Mouse (Mus musculus) ES-E14 (cell line): ENCODE results near the gene Pidd1. TPM values are rescaled to one million over a fixed set of nuclear protein-coding genes. Genes with fewer than 3 reads are reported as not detected.

Source experiments
- DNase-seq: peaks from one replicate; pipeline ENCODE4 v3.0.0-alpha.2; 2013; ENCODE audit warnings: low read depth, low spot score
- H3K27ac ChIP-seq: 2 replicates; pipeline ENCODE4 v1.5.1; 2012; ENCODE audit warnings: low read depth, mild to moderate bottlenecking, low read length, moderate library complexity, mixed read lengths; ENCODE audit not compliant: poor library complexity, insufficient read depth, severe bottlenecking
- H3K36me3 ChIP-seq: 2 replicates; pipeline ENCODE4 v1.6.1; 2012; ENCODE audit warnings: mild to moderate bottlenecking, low read length, moderate library complexity, mixed read lengths; ENCODE audit not compliant: control insufficient read depth, poor library complexity, insufficient read depth, severe bottlenecking
- H3K4me1 ChIP-seq, 2 experiments: fragments of 150-350 bp in 1 of 2; sonication (generic) in 1 of 2; 2 replicates each; pipeline ENCODE4 v1.6.1; 2012; ENCODE audit warnings: low read length in 2 of 2, mild to moderate bottlenecking in 1 of 2, mixed read lengths in 1 of 2; ENCODE audit not compliant: control insufficient read depth in 2 of 2, insufficient read depth in 2 of 2, poor library complexity in 1 of 2
- H3K4me3 ChIP-seq, 2 experiments: fragments of 150-350 bp in 1 of 2; sonication (generic) in 1 of 2; 2 replicates each; pipeline ENCODE4 v1.5.1; 2012; ENCODE audit warnings: low read length in 2 of 2, low read depth in 1 of 2, mild to moderate bottlenecking in 1 of 2, mixed read lengths in 1 of 2; ENCODE audit not compliant: insufficient read depth in 1 of 2, poor library complexity in 1 of 2, severe bottlenecking in 1 of 2
- H3K9ac ChIP-seq: 2 replicates; pipeline ENCODE4 v1.6.1; 2012; ENCODE audit warnings: low read depth, mild to moderate bottlenecking, low read length, mixed read lengths; ENCODE audit not compliant: poor library complexity, insufficient read depth, severe bottlenecking
- H3K9me3 ChIP-seq: fragments of 150-350 bp; sonication (generic); 2 replicates; pipeline ENCODE4 v1.6.1; 2012; ENCODE audit warnings: low read depth, mild to moderate bottlenecking, low read length; ENCODE audit not compliant: control insufficient read depth, insufficient read depth
- CHD2 ChIP-seq: IDR thresholded peaks from 2 replicates; pipeline ENCODE4 v1.6.1; 2014; ENCODE audit warnings: mild to moderate bottlenecking, low read depth, low read length, inconsistent platforms
- HCFC1 ChIP-seq: IDR thresholded peaks from 2 replicates; pipeline ENCODE4 v1.6.1; 2012; ENCODE audit warnings: low read length, inconsistent platforms, borderline replicate concordance; ENCODE audit not compliant: insufficient read depth
- MAFK ChIP-seq: IDR thresholded peaks from 2 replicates; pipeline ENCODE4 v1.6.1; 2014; ENCODE audit warnings: mild to moderate bottlenecking, low read depth, low read length, inconsistent platforms; ENCODE audit not compliant: insufficient read depth
- ZC3H11A ChIP-seq: IDR thresholded peaks from 2 replicates; pipeline ENCODE4 v1.6.1; 2012; ENCODE audit warnings: low read depth, mild to moderate bottlenecking, inconsistent platforms, low read length, borderline replicate concordance
- ZNF384 ChIP-seq: IDR thresholded peaks from 2 replicates; pipeline ENCODE4 v1.6.1; 2012; ENCODE audit warnings: low read depth, low read length, inconsistent platforms
- in situ Hi-C, 2 experiments: fragments of 600-800 bp; cut with MboI; formaldehyde crosslinking; loops; one replicate each; pipeline ENCODE4 v1.15.1; 2025; ENCODE audit warnings: low sequenced_read_pairs in 2 of 2, inconsistent platforms in 1 of 2; ENCODE audit not compliant: unreplicated experiment in 2 of 2
- total RNA-seq: library from RNA; depleted of rRNA; stranded (reverse); fragments of 300-350 nt; gene quantifications from 2 replicates; pipeline ENCODE4 v1.2.3, GENCODE M21; 2012

Gene Pidd1
- total RNA-seq, 1 experiment: 23.4 TPM

GRCm38 (mm10) chr7:141432186-141432611 lies 11.6 kb downstream of the Pidd1 start:
- H3K9me3 ChIP-seq: no peaks in the 10 kb centered on the region
- TF ChIP-seq MAFK (peak; percentile 74; the same call in 1 of the 2 replicates), ZNF384 (no peak), CHD2 (no peak), ZC3H11A (no peak)
- H3K4me1 ChIP-seq: peaks cover 4 to 29% of the 10 kb centered on the region in 2 experiments; a peak in 3 of 4 replicates
- no peak overlapping the region for H3K27ac ChIP-seq
- in situ Hi-C loops: no loop called here
- no peak for DNase-seq
- no peak overlapping the region for H3K4me3 ChIP-seq
- H3K36me3 ChIP-seq: peaks cover 18% of the 10 kb centered on the region; the same call in 1 of the 2 replicates
- no peak overlapping the region for H3K9ac ChIP-seq

- peaks cover 18% of the 10 kb centered on the region; the same call in 1 of the 2 replicates for H3K36me3 ChIP-seq
- H3K9me3 ChIP-seq: no peaks in the 10 kb centered on the region
- H3K4me1 ChIP-seq: peaks cover 3 to 29% of the 10 kb centered on the region in 2 experiments; a peak in 3 of 4 replicates
- in situ Hi-C loops: no loop called here
- no peak overlapping the region for H3K4me3 ChIP-seq
- TF ChIP-seq ZC3H11A: no peak
- no peak for TF ChIP-seq HCFC1
- no peak for TF ChIP-seq CHD2
- TF ChIP-seq ZNF384: no peak
- no peak overlapping the region for H3K27ac ChIP-seq
- DNase-seq: no peak
- H3K9ac ChIP-seq: no peak overlapping the region
These were observed 12.2 kb downstream of the Pidd1 start for GRCm38 (mm10) chr7:141431434-141432185.

GRCm38 (mm10) chr7:141430585-141431240 lies 13.1 kb downstream of the Pidd1 start:
- H3K9ac ChIP-seq: no peak overlapping the region; the same call in 1 of the 2 replicates
- no peak for DNase-seq
- peaks cover 0 to 26% of the 10 kb centered on the region in 2 experiments; a peak in 3 of 4 replicates for H3K4me1 ChIP-seq
- no peaks in the 10 kb centered on the region for H3K9me3 ChIP-seq
- H3K36me3 ChIP-seq: peaks cover 18% of the 10 kb centered on the region; the same call in 1 of the 2 replicates
- H3K4me3 ChIP-seq: no peak overlapping the region
- TF ChIP-seq ZC3H11A (no peak), HCFC1 (no peak), CHD2 (no peak), MAFK (no peak), ZNF384 (no peak)
- in situ Hi-C loops: no loop called here
- no peak overlapping the region for H3K27ac ChIP-seq

GRCm38 (mm10) chr7:141429840-141430584 lies 13.8 kb downstream of the Pidd1 start:
- no peak overlapping the region; the same call in 1 of the 2 replicates for H3K9ac ChIP-seq
- H3K36me3 ChIP-seq: peaks cover 18% of the 10 kb centered on the region; the same call in 1 of the 2 replicates
- no peak for DNase-seq
- in situ Hi-C loops: no loop called here
- TF ChIP-seq MAFK: no peak
- no peak for TF ChIP-seq CHD2
- TF ChIP-seq ZC3H11A: no peak
- no peak for TF ChIP-seq ZNF384
- no peak for TF ChIP-seq HCFC1
- peaks cover 0 to 23% of the 10 kb centered on the region in 2 experiments; a peak in 3 of 4 replicates for H3K4me1 ChIP-seq
- no peak overlapping the region for H3K4me3 ChIP-seq
- no peaks in the 10 kb centered on the region for H3K9me3 ChIP-seq
- H3K27ac ChIP-seq: no peak overlapping the region
